Mouse (Mus musculus) retina, postnatal 1 day (tissue): ENCODE measurements around the gene Bud23.

Source experiments
- DNase-seq: peaks from one replicate; pipeline ENCODE4 v3.0.0-alpha.2; 2012

Bud23 gene

GRCm38 (mm10) chr5:135016224-135016759 is 48.5 kb downstream of the Bud23 start:
- DNase-seq, result no peak

GRCm38 (mm10) chr5:135015497-135015896 is 49.3 kb downstream of the Bud23 start:
- DNase-seq, result peak; percentile 88

GRCm38 (mm10) chr5:135012671-135013441 is 51.9 kb downstream of the Bud23 start:
- DNase-seq, result peak; percentile 80

- DNase-seq, result no peak
Measured at GRCm38 (mm10) chr5:135011809-135012613, 52.7 kb downstream of the Bud23 start.

GRCm38 (mm10) chr5:135010841-135011743 is 53.7 kb downstream of the Bud23 start:
- no peak for DNase-seq

- DNase-seq, result no peak
Measured at GRCm38 (mm10) chr5:135010320-135010709, 54.4 kb downstream of the Bud23 start.

- peak; percentile 91 for DNase-seq
Measured at GRCm38 (mm10) chr5:135009590-135010319, 55.0 kb downstream of the Bud23 start.

GRCm38 (mm10) chr5:135008671-135009589 is 55.8 kb downstream of the Bud23 start, which contains the start of gene Abhd11:
Abhd11 (plus strand) TSS chr5:135009152.
- DNase-seq, result peak; percentile 100

- no peak for DNase-seq
Measured at GRCm38 (mm10) chr5:135007802-135008571, 56.8 kb downstream of the Bud23 start.
